In genomic region chr10:107218861-107219430, GRCm38 (mm10) we compare ENCODE assay signal across 16 mouse cellular contexts.
DNase-seq lines count a peak whose midpoint lies in the region.
"Had no signal": no experiment of that assay in that cellular context is flagged by ENCODE, and none has a peak within 500 bp of the region (broad histone marks: within the 10 kb centered on the region; RNA-seq: fewer than 3 reads in every experiment).

No protein-coding gene starts in this region.

- DNase-seq in 3T3-L1 (ENCODE audit: low read depth, low spot score) = peak; percentile 95
- DNase-seq in adipocyte (ENCODE audit: low spot score) = peak; percentile 95
- no peak for DNase-seq in spleen, postnatal 36 days (ENCODE audit: low spot score in 2 of 2)
- DNase-seq in testis, postnatal 14 days (ENCODE audit: low spot score) = no peak
- DNase-seq: adrenal gland, adult 2 months; adrenal gland, adult 8-10 months; adrenal gland, postnatal 10 days; adrenal gland, postnatal 14 days; adrenal gland, postnatal 25 days; adrenal gland, postnatal 36 days; B cell, adult 2 months; cerebellum, adult 11 months; cerebellum, adult 11-12 months; cerebellum, adult 18-20 months; cerebellum, adult 2 months; cerebellum, adult 8-10 months had no signal

Comparison
In these comparisons a context has a peak if more than half of its experiments do, and no peak if none do; other contexts are left out.
1. DNase-seq: peak in 3T3-L1 (single experiment) and adipocyte (single experiment); none in spleen, postnatal 36 days (0 of 2) and testis, postnatal 14 days (single experiment).